In genomic region chr19:55588948-55589896, GRCm38 (mm10) we compare ENCODE assay signal across 19 mouse cellular contexts.
DNase-seq lines count a peak whose midpoint lies in the region; ATAC-seq lines count a peak whose summit lies in the region.
"Had no signal": no experiment of that assay in that cellular context is flagged by ENCODE, and none has a peak within 500 bp of the region (broad histone marks: within the 10 kb centered on the region; RNA-seq: fewer than 3 reads in every experiment).

No protein-coding gene starts in this region.

- H3K4me2 ChIP-seq in hindbrain, embryonic 16.5 days (ENCODE audit: low read length) = no peak overlapping the region
- H3K4me2 ChIP-seq in hindbrain, embryonic 12.5 days (replicated peaks) = no peak overlapping the region
- H3K4me2 ChIP-seq in limb, embryonic 11.5 days (ENCODE audit: low read depth, severe bottlenecking) = no peak overlapping the region
- H3K4me2 ChIP-seq: heart, embryonic 15.5 days; hindbrain, embryonic 15.5 days; limb, embryonic 15.5 days had no signal

- H3K9ac ChIP-seq in hindbrain, embryonic 16.5 days (ENCODE audit: low read depth, low read length) = no peak overlapping the region
- no peak overlapping the region for H3K9ac ChIP-seq in hindbrain, embryonic 12.5 days
- H3K9ac ChIP-seq in limb, embryonic 11.5 days (ENCODE audit: low read length) = no peak overlapping the region
- H3K9ac ChIP-seq: heart, embryonic 15.5 days; hindbrain, embryonic 15.5 days; limb, embryonic 15.5 days had no signal

- no peaks in the 10 kb centered on the region for H3K36me3 ChIP-seq in hindbrain, embryonic 16.5 days (ENCODE audit: control insufficient read depth, insufficient read depth, low read length)
- H3K36me3 ChIP-seq in hindbrain, embryonic 12.5 days = no peaks in the 10 kb centered on the region
- no peaks in the 10 kb centered on the region for H3K36me3 ChIP-seq in limb, embryonic 11.5 days (ENCODE audit: control insufficient read depth, insufficient read depth, low read length)
- H3K36me3 ChIP-seq: heart, embryonic 15.5 days; hindbrain, embryonic 15.5 days; limb, embryonic 15.5 days had no signal

- WGBS in hindbrain, embryonic 16.5 days = 40% methylated on average over 16 of the region's 16 CpGs
- 29% methylated on average over 16 of the region's 16 CpGs for WGBS in hindbrain, embryonic 12.5 days
- WGBS in limb, embryonic 11.5 days = 28% methylated on average over 16 of the region's 16 CpGs

- peak; percentile 37; the same call in 1 of the 2 replicates for ATAC-seq in hindbrain, embryonic 16.5 days
- no peak for ATAC-seq in hindbrain, embryonic 12.5 days (ENCODE audit: low FRiP score)
- no peak for ATAC-seq in limb, embryonic 11.5 days (ENCODE audit: insufficient number of reproducible peaks, low FRiP score, low TSS enrichment, low read depth)
- ATAC-seq: Patski had no signal

- H3K27ac ChIP-seq in hindbrain, embryonic 16.5 days (ENCODE audit: low read depth, low read length) = no peak overlapping the region
- no peak overlapping the region for H3K27ac ChIP-seq in hindbrain, embryonic 12.5 days
- 0 out of 2 replicates have a peak overlapping the region, but pooled peaks have one; percentile 18 for H3K27ac ChIP-seq in limb, embryonic 11.5 days (replicated peaks; ENCODE audit: low read depth, low read length)
- H3K27ac ChIP-seq: heart, embryonic 15.5 days; hindbrain, embryonic 15.5 days; limb, embryonic 15.5 days had no signal

- no peak overlapping the region for H3K4me3 ChIP-seq in hindbrain, embryonic 16.5 days (ENCODE audit: low read length)
- no peak overlapping the region for H3K4me3 ChIP-seq in hindbrain, embryonic 12.5 days
- H3K4me3 ChIP-seq in limb, embryonic 11.5 days (ENCODE audit: low read depth, low read length) = no peak overlapping the region
- H3K4me3 ChIP-seq: heart, embryonic 15.5 days; hindbrain, embryonic 15.5 days; limb, embryonic 15.5 days; megakaryocyte, embryonic 14.5 days had no signal

- H3K27me3 ChIP-seq in hindbrain, embryonic 16.5 days (replicated peaks; ENCODE audit: control insufficient read depth, insufficient read depth, low read length) = peaks cover 9% of the 10 kb centered on the region
- peaks cover 45% of the 10 kb centered on the region for H3K27me3 ChIP-seq in hindbrain, embryonic 12.5 days
- H3K27me3 ChIP-seq in limb, embryonic 11.5 days (ENCODE audit: control insufficient read depth, insufficient read depth, low read length) = no peaks in the 10 kb centered on the region
- H3K27me3 ChIP-seq: megakaryocyte, embryonic 14.5 days; Patski had no signal

- peak; percentile 25 to 35 for DNase-seq in cerebellum, postnatal 14 days
- DNase-seq in cerebellum, postnatal 25 days = no peak
- peak; percentile 92 for DNase-seq in R1 (ENCODE audit: low read depth, low spot score)
- no peak for DNase-seq in limb, embryonic 11.5 days (ENCODE audit: low spot score)
- no peak for DNase-seq in thymus, postnatal 25 days
- no peak for DNase-seq in gastrocnemius, postnatal 25 days
- DNase-seq: cerebellum, postnatal 36 days; heart, adult 18-20 months; kidney, adult 2 months; kidney, postnatal 25 days; lung, postnatal 10 days; thymus, postnatal 4 days had no signal

- H3K4me1 ChIP-seq in hindbrain, embryonic 16.5 days (ENCODE audit: control insufficient read depth, insufficient read depth, low read depth, low read length) = peaks cover 14% of the 10 kb centered on the region
- peaks cover 25% of the 10 kb centered on the region for H3K4me1 ChIP-seq in hindbrain, embryonic 12.5 days
- H3K4me1 ChIP-seq in limb, embryonic 11.5 days (ENCODE audit: control insufficient read depth, insufficient read depth, low read length) = peaks cover 36% of the 10 kb centered on the region

- H3K9me3 ChIP-seq in hindbrain, embryonic 16.5 days (ENCODE audit: control insufficient read depth, low read length) = no peaks in the 10 kb centered on the region
- no peaks in the 10 kb centered on the region for H3K9me3 ChIP-seq in hindbrain, embryonic 12.5 days (replicated peaks)
- no peaks in the 10 kb centered on the region for H3K9me3 ChIP-seq in limb, embryonic 11.5 days (ENCODE audit: control insufficient read depth, low read length)
- H3K9me3 ChIP-seq: heart, embryonic 15.5 days; hindbrain, embryonic 15.5 days; limb, embryonic 15.5 days had no signal

Comparison
In these comparisons a context has a peak if more than half of its experiments do, and no peak if none do; other contexts are left out.
1. DNase-seq: peak in cerebellum, postnatal 14 days (2 of 2) and R1 (single experiment); none in cerebellum, postnatal 25 days (0 of 2), limb, embryonic 11.5 days (single experiment), thymus, postnatal 25 days (single experiment) and gastrocnemius, postnatal 25 days (single experiment).